Mouse (Mus musculus) left cerebral cortex, postnatal 25 days (tissue): Measurements from ENCODE around the gene Arhgef2. TPM values are rescaled to one million over a fixed set of nuclear protein-coding genes. Genes with fewer than 3 reads are reported as not detected.
A peak's percentile ranks its signal among the peaks of the same experiment; 100 is the strongest.

ENCODE experiments used
- DNase-seq, 2 experiments: peaks; one replicate each; pipeline ENCODE4 v3.0.0; 2022; ENCODE audit warnings: low spot score in 2 of 2, mixed read lengths in 1 of 2
- intact Hi-C: fragments of 180-260 bp; cut with DNase I; formaldehyde crosslinking; loops from one replicate; pipeline ENCODE4 v1.15.1; 2025
- total RNA-seq, 2 experiments: library from RNA; stranded (reverse); gene quantifications; 2 replicates each; pipeline ENCODE4 v1.2.3; 2021

The Arhgef2 gene
- total RNA-seq, 2 experiments from 2014 or later, result 245 to 246 TPM

- DNase-seq, result no peak
- intact Hi-C loops, result no loop called here
Measured at GRCm38 (mm10) chr3:88619113-88620097, 13.6 kb downstream of the Arhgef2 start.

GRCm38 (mm10) chr3:88620146-88620991, 14.6 kb downstream of the Arhgef2 start:
- intact Hi-C loops, result no loop called here
- DNase-seq, result no peak

DNA sequence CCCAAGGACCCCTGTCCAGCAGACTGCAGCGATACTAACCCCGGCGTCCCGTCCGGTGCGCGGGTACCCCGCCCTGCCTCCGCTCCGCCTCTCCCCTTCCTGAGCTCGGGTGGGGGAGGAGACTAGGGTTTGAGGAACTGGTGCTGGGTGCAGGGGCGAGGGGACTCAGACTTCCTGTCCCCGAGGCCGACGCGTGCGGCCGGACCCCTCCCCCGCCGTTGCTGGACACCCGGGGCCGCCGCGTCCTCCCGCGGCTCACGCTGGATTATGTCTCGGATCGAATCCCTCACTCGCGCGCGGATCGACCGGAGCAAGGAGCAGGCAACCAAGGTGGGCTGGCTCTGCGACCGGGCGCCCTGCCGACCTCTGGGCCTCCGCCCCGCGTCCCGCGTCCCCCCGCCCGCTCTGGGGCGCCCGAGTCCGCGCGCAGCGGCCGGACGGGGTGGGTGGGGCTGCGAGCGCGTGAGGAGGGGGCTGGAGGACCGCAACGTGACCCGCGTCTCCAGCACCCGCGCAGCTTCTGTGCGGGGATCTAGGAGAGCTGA, 15.3 kb downstream of the Arhgef2 start:
- intact Hi-C loops, result no loop called here
- peak in 1 of 2 experiments; percentile 55 for DNase-seq

DNA sequence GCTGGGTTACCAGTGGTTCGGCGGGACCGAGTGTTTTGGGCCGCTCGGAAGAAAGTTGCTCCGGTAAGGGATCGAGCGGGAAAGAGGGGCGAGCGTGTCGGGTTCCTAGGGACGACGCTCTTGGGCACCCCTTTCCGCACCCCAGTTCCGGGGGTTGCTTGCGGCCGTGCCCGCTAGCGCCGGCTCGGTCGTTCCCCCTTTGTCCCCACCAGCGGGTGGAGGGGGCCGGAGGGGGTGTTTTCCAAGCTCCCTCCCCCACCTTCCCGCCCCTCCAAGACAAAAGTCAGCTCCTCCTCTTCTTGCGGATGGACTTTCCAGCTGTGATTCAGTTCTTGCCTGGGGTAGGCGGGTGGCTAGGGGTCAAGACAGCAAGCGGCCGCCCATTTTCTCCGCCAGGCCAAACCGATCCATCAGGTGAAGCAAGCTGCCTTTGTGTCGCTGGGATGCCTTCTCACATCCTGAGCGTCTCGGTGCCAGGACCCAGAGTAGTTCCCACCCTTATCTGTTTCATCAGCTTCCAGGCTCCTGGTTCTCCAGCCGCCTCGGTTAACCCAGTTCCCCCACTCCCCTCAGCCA, 15.9 kb downstream of the Arhgef2 start:
- DNase-seq, result no peak
- intact Hi-C loops, result no loop called here

DNA sequence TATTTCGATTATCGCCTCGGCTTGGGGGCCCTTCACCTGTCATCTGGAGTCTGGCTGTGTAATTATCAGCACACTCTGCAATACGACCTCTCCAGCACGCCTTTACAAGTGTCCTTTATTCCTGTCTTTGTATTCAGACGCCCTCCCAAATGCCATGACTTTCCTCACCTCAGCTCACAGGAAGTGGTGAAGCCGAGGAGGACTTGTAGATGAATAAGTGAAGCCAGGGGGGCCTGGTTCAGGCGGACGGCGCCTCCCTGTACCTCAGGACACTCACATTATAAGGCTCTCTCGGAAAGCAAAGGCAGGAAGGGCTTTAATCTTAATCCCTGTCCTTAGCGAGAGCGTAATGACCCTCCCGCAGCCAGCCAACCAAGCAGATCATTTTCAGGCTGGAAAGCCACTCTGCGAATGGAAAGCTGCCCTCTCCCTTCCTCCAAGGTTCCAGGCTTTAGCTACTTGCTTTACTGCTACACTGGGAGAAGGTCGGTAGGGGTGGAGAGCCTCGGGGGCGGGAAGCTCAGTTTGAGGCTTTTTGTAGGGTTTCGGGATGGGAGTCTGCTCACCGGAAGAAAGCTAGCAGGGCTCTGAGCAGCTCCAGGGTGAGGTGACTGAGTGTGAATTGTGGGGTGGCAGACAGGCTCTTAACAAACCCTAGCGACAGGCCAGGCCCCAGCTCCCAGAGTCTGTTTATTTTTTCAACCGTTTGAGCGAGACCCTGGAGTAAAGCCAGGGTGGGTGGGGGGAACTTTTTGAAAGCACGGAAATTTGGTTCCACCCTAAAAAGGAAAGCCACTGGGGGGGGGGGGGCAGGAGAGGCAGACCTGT, 16.6 kb downstream of the Arhgef2 start:
- DNase-seq, result peak in 1 of 2 experiments; percentile 45
- intact Hi-C loops, result no loop called here

DNA sequence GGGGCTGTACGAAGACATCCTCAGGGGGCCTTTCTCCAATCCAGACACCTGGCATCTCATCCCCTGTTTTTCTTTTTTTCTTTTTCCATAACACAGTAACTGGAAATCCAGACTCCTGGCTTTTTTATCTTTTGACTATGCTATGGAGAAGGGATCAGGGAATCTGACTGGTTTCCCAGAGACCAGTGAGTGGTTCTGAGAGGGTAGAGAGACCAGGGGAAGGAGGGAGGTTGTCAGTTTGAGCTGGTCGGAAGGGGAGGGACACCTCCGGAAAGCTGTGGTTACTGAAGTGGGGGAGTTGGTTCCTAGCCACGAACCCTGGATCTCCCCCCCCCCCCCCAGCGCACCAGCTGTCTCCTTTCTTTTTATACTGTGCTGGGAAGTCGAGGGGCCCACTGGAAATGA, 17.2 kb downstream of the Arhgef2 start:
- intact Hi-C loops, result loop anchor here (1.0 kb wide), 1 partner anchor 8 kb away; no protein-coding TSS in a partner anchor
- DNase-seq, result peak in 1 of 2 experiments; percentile 65

DNA sequence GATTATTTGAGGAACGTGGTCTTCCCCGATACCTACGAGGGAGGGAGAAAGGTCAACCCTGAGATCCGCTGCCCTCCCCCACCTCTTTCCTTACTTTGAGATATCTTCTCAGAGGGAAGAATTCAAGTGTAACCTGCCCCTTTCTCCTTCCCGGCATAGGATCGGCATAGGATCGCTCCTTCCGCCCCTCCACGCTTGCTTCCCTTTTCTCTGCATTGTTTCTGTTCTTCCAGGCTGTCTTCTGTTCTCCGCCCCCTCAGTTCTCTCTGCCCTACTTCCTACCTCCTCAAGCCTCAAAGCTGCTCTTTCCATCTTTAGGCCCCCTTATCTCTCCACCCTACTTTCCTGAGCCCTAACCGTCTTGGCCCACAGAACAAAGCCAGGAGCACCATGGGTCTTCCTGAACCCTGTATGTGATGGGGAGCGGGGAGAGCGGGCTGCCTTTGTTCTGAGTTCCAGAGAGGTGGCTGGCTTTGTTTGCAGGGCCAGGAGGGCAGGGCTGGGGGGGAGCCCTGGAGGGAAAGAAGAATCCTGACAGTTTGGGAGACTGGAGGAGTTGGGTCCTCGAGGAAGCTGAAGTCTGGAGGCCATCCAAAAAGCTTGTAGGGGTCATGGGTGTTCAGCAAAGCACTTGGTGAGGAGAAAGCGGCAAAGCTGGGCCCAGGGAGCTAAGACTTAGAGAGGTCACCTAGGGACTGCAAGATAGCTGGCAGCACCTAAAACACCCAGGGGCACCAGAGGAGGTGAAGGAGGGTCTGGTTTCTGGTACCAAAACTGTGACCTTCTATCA, 17.8 kb downstream of the Arhgef2 start:
- intact Hi-C loops, result loop anchor here (1.0 kb wide), 1 partner anchor 8 kb away; no protein-coding TSS in a partner anchor
- DNase-seq, result peak in 1 of 2 experiments; percentile 85

DNA sequence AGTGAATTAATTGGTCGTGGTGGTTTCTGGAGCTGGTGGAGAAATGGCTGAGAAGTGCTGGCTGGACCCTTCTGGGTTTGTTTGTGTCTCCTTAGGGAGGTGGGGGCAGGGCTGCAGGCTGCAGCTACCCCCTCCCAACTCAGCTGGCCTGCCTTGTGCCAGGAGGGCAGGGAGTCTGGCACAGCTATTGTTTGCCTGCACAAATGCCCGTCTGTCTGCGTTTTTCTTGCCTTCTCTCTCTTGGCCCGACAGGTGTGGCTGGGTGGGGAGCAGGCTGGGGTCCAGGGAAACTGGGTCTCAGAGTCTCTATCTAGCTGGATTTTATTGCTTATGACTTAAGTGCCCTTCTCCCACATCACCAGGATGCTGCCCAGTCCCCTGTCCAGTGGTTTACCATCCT, 18.6 kb downstream of the Arhgef2 start:
- no peak for DNase-seq
- intact Hi-C loops, result no loop called here

DNA sequence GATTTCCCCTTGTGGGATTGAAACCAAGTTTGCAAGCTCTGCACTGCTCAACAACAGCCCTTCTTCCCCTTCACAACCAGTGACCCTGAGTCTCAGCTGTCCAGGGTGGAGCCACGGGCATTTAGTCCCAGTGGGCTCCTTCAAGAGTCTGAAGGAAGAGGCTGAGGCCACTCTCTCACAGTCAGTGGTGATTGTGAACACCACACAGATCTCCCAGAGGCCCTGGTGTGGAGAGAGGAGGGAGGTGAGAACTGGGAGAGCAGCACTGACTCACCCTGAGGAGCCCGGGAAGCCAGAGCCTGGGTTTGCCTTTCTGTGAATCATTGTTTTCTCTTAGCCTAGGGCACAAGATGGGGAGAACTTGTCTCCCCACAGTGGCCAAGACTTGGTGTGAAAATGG, 19.2 kb downstream of the Arhgef2 start:
- peak in 1 of 2 experiments; percentile 34 for DNase-seq
- intact Hi-C loops, result no loop called here

DNA sequence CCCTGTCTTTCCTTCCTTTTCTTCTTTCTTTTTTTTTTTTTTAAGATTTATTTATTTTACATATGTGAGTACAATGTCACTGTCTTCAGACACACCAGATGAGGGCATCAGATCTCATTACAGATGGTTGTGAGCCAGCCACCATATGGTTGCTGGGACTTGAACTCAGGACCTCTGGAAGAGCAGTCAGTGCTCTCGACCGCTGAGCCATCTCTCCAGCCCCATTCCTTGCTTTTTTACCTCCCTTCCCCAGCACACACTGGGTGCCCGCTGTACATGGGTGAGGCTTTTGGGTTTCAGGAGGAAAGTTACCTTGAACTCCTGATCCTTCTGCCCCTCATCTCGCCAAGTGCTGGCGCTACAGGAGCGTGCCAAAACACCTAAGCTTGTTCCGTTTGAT, 19.8 kb downstream of the Arhgef2 start:
- no peak for DNase-seq
- intact Hi-C loops, result no loop called here

DNA sequence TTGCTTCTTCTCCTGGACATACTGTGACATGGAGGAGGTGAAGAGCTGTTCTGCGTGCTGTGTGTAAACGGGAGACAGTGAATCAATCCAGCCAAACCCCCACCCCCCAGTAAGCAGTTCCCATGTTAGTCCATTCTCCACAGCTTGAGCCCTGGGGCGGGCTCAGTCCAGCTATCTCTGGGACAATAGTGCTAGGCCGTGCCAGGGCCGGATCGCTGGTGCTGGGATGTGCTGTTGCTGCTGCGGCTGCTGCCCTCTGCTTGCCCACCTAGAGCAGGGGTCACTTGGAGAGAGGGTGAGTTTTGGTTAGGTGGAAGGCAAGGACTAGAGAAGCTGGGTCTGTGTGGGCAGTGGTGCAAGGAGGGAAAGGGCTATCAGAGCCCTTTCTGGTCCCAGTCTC, 20.6 kb downstream of the Arhgef2 start:
- intact Hi-C loops, result no loop called here
- DNase-seq, result no peak

GRCm38 (mm10) chr3:88627114-88627513, 21.3 kb downstream of the Arhgef2 start:
- intact Hi-C loops, result no loop called here

GRCm38 (mm10) chr3:88627535-88627934, 21.8 kb downstream of the Arhgef2 start:
- DNase-seq, result no peak
- intact Hi-C loops, result no loop called here

More at GRCm38 (mm10) chr3:88627114-88627513, 21.3 kb downstream of the Arhgef2 start:
- peak in 1 of 2 experiments; percentile 47 for DNase-seq

- intact Hi-C loops, result no loop called here
- no peak for DNase-seq
Measured at GRCm38 (mm10) chr3:88628766-88629165, 23.0 kb downstream of the Arhgef2 start.

GRCm38 (mm10) chr3:88629244-88629643, 23.5 kb downstream of the Arhgef2 start:
- DNase-seq, result peak; percentile 81 to 96
- intact Hi-C loops, result no loop called here

GRCm38 (mm10) chr3:88630018-88630417, 24.3 kb downstream of the Arhgef2 start:
- DNase-seq, result peak in 1 of 2 experiments; percentile 34
- intact Hi-C loops, result no loop called here

GRCm38 (mm10) chr3:88630849-88631341, 25.1 kb downstream of the Arhgef2 start:
- intact Hi-C loops, result loop anchor here (1.0 kb wide), 1 partner anchor 8 kb away; no protein-coding TSS in a partner anchor
- peak in 1 of 2 experiments; percentile 93 for DNase-seq
